Mouse (Mus musculus) stomach, embryonic 15.5 days (tissue): ENCODE results near the gene Helt. TPM values are rescaled to one million over a fixed set of nuclear protein-coding genes. Genes with fewer than 3 reads are reported as not detected.

Experiments
- ATAC-seq: fragments of 200-750 bp; cut with Nextera tagmentation; 2 replicates; pipeline ENCODE4 v1.8.0; 2017; ENCODE audit warnings: low read depth, moderate number of reproducible peaks, moderate TSS enrichment; ENCODE audit not compliant: insufficient read depth, low FRiP score
- H3K27ac ChIP-seq: fragments of 300-500 bp; sonication (generic); 2 replicates; pipeline ENCODE4 v1.5.1; 2015; ENCODE audit warnings: mild to moderate bottlenecking, inconsistent platforms
- H3K27me3 ChIP-seq: fragments of 300-500 bp; sonication (generic); replicated peaks from 2 replicates; pipeline ENCODE4 v1.6.1; 2015; ENCODE audit warnings: inconsistent platforms
- H3K36me3 ChIP-seq: fragments of 300-500 bp; sonication (generic); 2 replicates; pipeline ENCODE4 v1.6.1; 2015; ENCODE audit warnings: inconsistent platforms
- H3K4me1 ChIP-seq: fragments of 300-500 bp; sonication (generic); 2 replicates; pipeline ENCODE4 v1.6.1; 2015; ENCODE audit warnings: inconsistent platforms
- H3K4me2 ChIP-seq: fragments of 300-500 bp; sonication (generic); 2 replicates; pipeline ENCODE4 v1.6.1; 2015; ENCODE audit warnings: mild to moderate bottlenecking, inconsistent platforms
- H3K4me3 ChIP-seq: fragments of 300-500 bp; sonication (generic); replicated peaks from 2 replicates; pipeline ENCODE4 v1.5.1; 2015; ENCODE audit warnings: inconsistent platforms
- H3K9ac ChIP-seq: fragments of 300-500 bp; sonication (generic); 2 replicates; pipeline ENCODE4 v1.6.1; 2015; ENCODE audit warnings: inconsistent platforms
- H3K9me3 ChIP-seq: fragments of 300-500 bp; sonication (generic); 2 replicates; pipeline ENCODE4 v1.6.1; 2016; ENCODE audit warnings: inconsistent platforms
- WGBS: fragments of 180-500 bp; shearing (Covaris S2); methylation state at CpG from one replicate; pipeline ENCODE4 v1.1.7; 2015; 5-methylcytosine and 5-hydroxymethylcytosine counted together
- polyA plus RNA-seq: library from polyadenylated mRNA; unstranded; fragments of >200 nt; fragmentation: Nextera tagmentation; extraction: Ambion mirVana; gene quantifications from 2 replicates; pipeline ENCODE4 v1.2.1, GENCODE M21; 2015

Helt gene
- polyA plus RNA-seq, 1 experiment from 2014 or later, result 0.10 TPM

DNA sequence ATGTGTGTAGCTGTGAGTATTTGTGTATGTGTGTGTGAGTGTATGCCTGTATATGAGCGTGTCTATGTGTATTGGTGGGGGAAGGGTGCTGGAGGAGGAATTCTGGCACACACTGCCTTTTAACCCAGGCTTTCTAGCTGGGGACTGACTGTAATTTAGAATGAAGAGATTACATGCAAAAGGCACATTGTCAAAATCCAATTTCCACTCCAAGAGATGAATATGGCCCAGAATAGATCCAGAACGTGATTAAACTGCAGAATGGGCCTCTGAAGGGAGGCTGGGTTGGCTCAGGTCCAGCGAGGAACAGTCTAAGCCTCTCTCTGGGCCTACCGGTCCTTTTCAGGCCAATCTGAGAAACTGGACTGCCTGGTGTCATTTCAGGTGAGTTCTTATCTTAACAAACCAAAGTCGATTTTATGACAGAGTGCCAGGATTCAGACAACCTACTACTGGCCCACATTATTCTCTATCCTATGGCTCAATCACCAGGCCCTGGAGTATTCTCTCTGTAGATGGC is 29.3 kb upstream of the Helt start:
- H3K27ac ChIP-seq, result no peak overlapping the region
- no peaks in the 10 kb centered on the region for H3K9me3 ChIP-seq
- no peak overlapping the region for H3K4me3 ChIP-seq
- WGBS, result 41% methylated on average over 5 of the region's 5 CpGs
- no peaks in the 10 kb centered on the region for H3K36me3 ChIP-seq
- H3K4me1 ChIP-seq, result peaks cover 7% of the 10 kb centered on the region
- H3K9ac ChIP-seq, result no peak overlapping the region
- no peaks in the 10 kb centered on the region for H3K27me3 ChIP-seq
- H3K4me2 ChIP-seq, result no peak overlapping the region
- ATAC-seq, result no peak; the same call in 1 of the 2 replicates

DNA sequence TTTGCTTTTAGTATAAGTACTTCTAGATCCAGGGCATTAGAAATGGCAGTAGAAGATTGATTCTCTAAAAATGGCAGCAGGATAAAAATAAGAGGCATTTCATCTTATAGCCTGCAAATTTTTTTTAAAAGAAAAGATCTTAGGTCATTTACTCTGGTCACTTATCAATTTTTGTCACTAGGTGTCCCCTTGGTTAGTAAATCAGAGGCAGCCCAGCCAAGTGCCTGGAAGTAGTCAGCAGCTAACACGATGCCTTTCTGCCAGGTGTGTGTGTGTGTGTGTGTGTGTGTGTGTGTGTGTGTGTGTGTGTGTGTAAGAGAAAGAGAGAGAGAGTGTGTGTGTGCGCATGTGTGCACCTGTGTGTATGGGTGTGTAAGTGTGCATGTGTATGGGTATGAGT is 28.4 kb upstream of the Helt start:
- Histone ChIP-seq H3K36me3 (no peaks in the 10 kb centered on the region), H3K4me2 (no peak overlapping the region), H3K9me3 (no peaks in the 10 kb centered on the region), H3K27ac (no peak overlapping the region), H3K9ac (no peak overlapping the region), H3K4me3 (no peak overlapping the region), H3K27me3 (no peaks in the 10 kb centered on the region), H3K4me1 (peaks cover 7% of the 10 kb centered on the region)
- WGBS, result 62% methylated on average over 2 of the region's 2 CpGs
- no peak for ATAC-seq

DNA sequence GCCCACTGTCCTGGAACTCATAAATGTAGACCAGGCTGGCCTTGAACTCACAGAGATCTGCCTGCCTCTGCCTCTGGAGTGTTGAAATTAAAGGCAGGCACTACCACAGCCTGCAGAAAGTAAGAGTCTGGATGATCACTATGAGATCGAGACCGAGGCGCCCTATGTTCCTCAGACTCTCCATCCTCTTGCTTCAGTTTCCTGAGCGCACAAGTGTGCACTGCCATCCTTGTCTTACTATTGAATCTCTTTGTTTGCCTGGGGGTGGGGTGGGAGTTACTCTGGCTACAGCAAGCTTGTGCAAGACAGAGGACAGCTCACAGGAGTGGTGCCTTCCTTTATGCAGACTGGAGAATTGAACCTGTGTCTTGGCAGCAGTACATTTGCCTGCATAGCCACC is 27.9 kb upstream of the Helt start:
- Histone ChIP-seq H3K4me1 (peaks cover 7% of the 10 kb centered on the region), H3K36me3 (no peaks in the 10 kb centered on the region), H3K9me3 (no peaks in the 10 kb centered on the region), H3K9ac (no peak overlapping the region), H3K27ac (no peak overlapping the region), H3K27me3 (no peaks in the 10 kb centered on the region), H3K4me3 (no peak overlapping the region), H3K4me2 (no peak overlapping the region)
- 95% methylated on average over 4 of the region's 4 CpGs for WGBS
- ATAC-seq, result no peak

DNA sequence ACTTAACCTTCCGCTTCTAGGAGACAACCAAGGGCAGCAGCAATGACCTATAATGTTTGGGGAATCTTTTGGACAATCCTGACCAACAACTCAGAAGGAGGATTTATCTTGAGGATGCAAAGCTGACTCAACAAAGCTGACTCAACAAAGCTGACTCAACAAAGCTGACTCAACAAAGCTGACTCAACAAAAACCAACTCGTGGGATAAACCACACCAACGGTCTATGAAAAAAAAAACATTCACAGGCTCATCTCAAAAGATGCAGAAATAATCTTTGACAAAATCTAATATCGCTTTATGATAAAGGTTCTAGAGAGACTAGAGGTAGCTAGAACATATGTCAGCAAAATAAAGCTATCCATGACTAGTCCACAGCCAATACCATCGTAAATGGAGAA is 24.3 kb upstream of the Helt start:
- Histone ChIP-seq H3K4me2 (no peak overlapping the region), H3K4me3 (no peak overlapping the region), H3K27me3 (no peaks in the 10 kb centered on the region), H3K4me1 (peaks cover 5% of the 10 kb centered on the region), H3K9ac (no peak overlapping the region), H3K27ac (no peak overlapping the region), H3K9me3 (no peaks in the 10 kb centered on the region), H3K36me3 (no peaks in the 10 kb centered on the region)
- ATAC-seq, result no peak
- WGBS, result 85% methylated on average over 5 of the region's 5 CpGs

DNA sequence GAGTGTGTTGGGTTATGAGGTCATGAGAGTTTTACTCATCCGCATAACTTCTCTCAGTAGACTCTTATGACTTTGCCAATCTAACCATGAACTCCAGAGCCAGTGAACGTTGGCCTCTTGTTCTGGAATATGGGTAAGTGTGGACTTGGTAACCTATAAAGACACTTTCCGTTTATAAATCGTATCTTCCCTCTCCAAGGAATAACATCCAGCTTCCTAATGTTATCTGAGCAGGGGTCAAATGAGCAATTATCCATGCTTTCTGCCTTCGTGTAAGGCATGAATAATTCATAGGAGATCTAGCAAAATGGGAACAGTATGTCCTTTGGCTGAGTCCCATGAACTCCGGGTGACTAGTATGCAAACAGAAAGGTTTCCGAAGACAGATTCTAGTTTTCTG is 22.7 kb upstream of the Helt start:
- Histone ChIP-seq H3K4me1 (no peaks in the 10 kb centered on the region), H3K9ac (no peak overlapping the region), H3K4me2 (no peak overlapping the region), H3K9me3 (no peaks in the 10 kb centered on the region), H3K4me3 (no peak overlapping the region), H3K36me3 (no peaks in the 10 kb centered on the region), H3K27me3 (no peaks in the 10 kb centered on the region), H3K27ac (no peak overlapping the region)
- ATAC-seq, result no peak
- 75% methylated on average over 7 of the region's 7 CpGs for WGBS

DNA sequence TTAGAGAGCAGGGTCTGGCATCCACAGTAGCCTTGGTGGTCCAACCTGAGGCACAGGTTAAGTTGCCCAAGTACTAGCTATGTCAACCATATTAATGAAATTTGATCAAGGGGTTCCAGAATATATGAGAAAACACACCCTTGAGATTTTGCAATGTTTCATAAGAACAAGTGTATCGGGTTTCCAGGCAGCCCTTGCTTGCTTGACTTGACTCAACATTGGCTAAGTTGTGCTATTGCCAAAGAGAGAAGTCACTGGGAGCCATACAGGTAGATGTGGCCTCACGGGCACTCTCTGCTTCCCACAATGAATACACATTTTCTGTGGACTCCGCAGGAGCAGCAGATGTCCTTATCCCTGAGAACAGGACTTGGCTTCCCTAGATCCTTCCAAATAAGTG is 19.3 kb upstream of the Helt start:
- ATAC-seq, result no peak

DNA sequence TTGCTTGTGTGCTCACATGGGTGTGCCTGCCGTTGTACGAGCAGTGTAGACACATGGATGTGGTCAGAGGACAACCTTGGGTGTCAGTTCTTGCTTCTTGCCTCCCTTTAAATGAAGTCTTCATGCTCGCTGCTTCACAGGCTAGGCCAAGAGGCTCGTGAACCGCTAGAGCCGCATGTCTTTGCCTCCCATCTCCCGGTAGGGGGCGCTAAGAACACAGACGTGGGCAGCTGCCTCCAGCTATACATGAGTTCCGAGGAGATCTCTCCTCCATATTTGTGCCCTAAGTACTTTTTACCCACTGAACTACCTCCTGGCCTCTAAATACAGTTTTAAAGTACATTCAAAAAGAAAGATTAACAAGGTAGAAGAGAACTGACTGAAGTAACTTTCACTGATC is 16.7 kb upstream of the Helt start:
- peak; percentile 53; the same call in 1 of the 2 replicates for ATAC-seq

More for the DNA sequence above, 19.3 kb upstream of the Helt start:
- H3K27ac ChIP-seq, result no peak overlapping the region
- H3K4me2 ChIP-seq, result no peak overlapping the region
- no peak overlapping the region for H3K4me3 ChIP-seq
- no peaks in the 10 kb centered on the region for H3K4me1 ChIP-seq
- H3K27me3 ChIP-seq, result no peaks in the 10 kb centered on the region
- H3K9ac ChIP-seq, result no peak overlapping the region
- 83% methylated on average over 3 of the region's 3 CpGs for WGBS
- H3K9me3 ChIP-seq, result no peaks in the 10 kb centered on the region
- H3K36me3 ChIP-seq, result no peaks in the 10 kb centered on the region

DNA sequence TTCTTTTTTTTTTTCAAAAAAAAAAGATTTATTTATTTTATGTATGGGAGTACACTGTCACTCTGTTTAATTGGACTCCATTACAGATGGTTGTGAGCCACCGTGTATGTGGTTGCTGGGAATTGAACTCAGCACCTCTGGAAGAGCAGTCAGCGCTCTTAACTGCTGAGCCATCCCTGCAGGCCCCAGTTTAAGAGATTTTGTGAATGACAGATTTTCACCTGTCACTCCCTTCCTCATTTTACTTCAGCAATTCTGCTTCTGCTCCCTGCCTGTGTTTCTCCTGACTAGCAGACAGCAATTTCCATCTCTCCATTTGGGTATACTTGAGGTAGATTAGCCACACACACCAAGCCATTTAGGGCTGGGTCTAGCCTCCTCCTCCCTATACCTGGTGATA is 13.7 kb upstream of the Helt start:
- Histone ChIP-seq H3K9me3 (no peaks in the 10 kb centered on the region), H3K4me2 (no peak overlapping the region), H3K36me3 (no peaks in the 10 kb centered on the region), H3K9ac (no peak overlapping the region), H3K27me3 (no peaks in the 10 kb centered on the region), H3K27ac (no peak overlapping the region), H3K4me3 (no peak overlapping the region), H3K4me1 (no peaks in the 10 kb centered on the region)
- 74% methylated on average over 2 of the region's 2 CpGs for WGBS
- no peak for ATAC-seq

More for the DNA sequence above, 16.7 kb upstream of the Helt start:
- Histone ChIP-seq H3K9me3 (no peaks in the 10 kb centered on the region), H3K36me3 (no peaks in the 10 kb centered on the region), H3K4me3 (no peak overlapping the region), H3K4me1 (no peaks in the 10 kb centered on the region), H3K27me3 (no peaks in the 10 kb centered on the region), H3K4me2 (no peak overlapping the region), H3K9ac (no peak overlapping the region), H3K27ac (no peak overlapping the region)
- 13% methylated on average over 10 of the region's 10 CpGs for WGBS

DNA sequence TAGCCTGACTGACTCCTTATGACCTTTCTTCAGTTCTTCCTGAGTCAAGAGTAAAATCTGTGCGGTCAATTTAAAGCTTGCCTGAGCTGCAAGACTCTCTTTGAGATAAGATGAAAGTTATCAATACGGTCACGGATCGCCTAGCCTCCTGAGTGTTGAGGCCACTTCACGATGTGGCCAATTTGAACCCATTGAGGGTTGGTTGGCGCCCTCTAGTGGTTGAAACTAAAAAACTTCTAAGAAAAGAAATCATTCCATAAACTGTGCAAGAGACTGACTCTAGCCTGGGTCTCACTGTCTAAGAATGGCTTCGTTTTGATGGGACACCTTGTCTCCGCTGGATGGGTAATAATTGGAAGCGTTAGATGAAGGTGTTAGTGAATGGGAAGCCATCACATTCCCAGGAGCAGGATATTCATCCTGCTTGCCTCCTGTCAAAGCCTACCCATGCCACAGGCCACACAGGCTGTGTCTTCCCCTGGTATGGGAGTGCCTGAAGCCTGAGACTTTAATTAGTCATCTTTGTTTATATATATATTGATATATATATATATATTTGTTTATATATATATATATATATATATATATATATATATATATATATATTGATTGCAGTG is 11.4 kb upstream of the Helt start:
- ATAC-seq, result no peak; the same call in 1 of the 2 replicates
- WGBS, result 6% methylated on average over 9 of the region's 9 CpGs

DNA sequence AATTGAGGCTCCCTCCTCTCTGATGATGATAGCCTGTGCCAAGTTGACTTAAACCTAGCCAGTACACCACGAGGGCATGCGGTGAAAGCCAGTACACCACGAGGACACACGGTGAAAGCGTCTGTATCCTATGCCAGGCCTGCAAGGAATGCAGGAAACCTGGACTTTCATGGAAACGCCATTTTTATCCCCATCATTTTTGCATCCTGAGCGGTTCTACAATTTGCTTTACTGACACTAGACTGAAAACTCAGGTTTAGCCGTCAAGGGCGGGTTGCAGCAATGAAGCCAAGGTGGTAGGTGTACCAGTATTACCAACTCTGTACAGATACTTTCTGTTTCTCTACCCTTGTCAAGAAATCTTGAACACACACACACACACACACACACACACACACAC is 7.7 kb upstream of the Helt start:
- 91% methylated on average over 9 of the region's 9 CpGs for WGBS

More for the DNA sequence above, 11.4 kb upstream of the Helt start:
- no peak overlapping the region for H3K4me2 ChIP-seq
- no peak overlapping the region for H3K4me3 ChIP-seq
- no peak overlapping the region for H3K9ac ChIP-seq
- no peaks in the 10 kb centered on the region for H3K27me3 ChIP-seq
- no peak overlapping the region for H3K27ac ChIP-seq
- no peaks in the 10 kb centered on the region for H3K4me1 ChIP-seq
- no peaks in the 10 kb centered on the region for H3K9me3 ChIP-seq
- no peaks in the 10 kb centered on the region for H3K36me3 ChIP-seq

DNA sequence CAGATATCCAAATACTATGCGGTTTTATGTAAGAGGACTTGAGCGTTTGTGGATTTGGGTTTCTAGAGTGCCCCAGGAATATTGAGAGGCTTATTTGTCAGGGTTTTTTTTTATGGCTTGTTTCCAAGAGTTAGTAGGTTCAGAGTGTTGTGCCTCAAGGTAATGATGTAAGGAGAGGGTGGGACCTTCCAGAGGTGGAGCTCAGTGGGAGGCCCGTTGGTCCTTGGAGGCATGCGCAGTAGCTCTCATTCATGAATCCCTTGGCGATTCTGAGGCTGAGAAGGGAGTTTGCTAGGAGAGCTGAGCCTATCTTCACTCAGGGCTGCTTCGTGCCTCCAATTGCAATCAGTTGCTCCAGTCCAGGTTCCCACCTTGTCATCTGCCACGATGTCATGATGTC is 4.4 kb upstream of the Helt start:
- 41% methylated on average over 7 of the region's 7 CpGs for WGBS
- Histone ChIP-seq H3K4me3 (no peak overlapping the region), H3K36me3 (no peaks in the 10 kb centered on the region), H3K4me2 (no peak overlapping the region), H3K27ac (no peak overlapping the region), H3K9ac (no peak overlapping the region), H3K27me3 (peaks cover 45% of the 10 kb centered on the region), H3K4me1 (peaks cover 7% of the 10 kb centered on the region; the same call in 1 of the 2 replicates), H3K9me3 (no peaks in the 10 kb centered on the region)
- no peak for ATAC-seq

More for the DNA sequence above, 7.7 kb upstream of the Helt start:
- Histone ChIP-seq H3K4me2 (no peak overlapping the region), H3K9ac (no peak overlapping the region), H3K4me1 (no peaks in the 10 kb centered on the region), H3K9me3 (no peaks in the 10 kb centered on the region), H3K27ac (no peak overlapping the region), H3K36me3 (no peaks in the 10 kb centered on the region), H3K4me3 (no peak overlapping the region), H3K27me3 (peaks cover 13% of the 10 kb centered on the region; the same call in 1 of the 2 replicates)
- ATAC-seq, result no peak

DNA sequence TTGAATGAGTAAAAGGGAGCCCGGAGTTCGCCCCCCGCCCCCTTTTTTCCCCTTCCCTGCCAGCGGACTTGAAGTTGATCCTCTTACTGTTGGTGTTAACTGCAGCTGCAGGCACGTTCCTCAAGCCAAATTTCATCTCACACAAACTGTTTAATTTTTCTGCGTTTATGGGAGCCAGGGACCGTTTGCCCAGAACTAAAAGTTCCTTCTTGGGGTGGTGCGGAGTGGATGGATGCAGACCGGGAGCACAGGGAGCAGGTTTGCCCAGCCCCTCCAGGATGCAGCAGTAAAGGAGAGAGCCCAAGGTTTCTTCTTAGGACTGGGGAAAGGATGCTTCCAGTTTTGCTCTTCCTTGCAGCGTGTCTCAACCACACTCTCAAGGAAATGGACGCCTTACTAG is 2.1 kb upstream of the Helt start:
- Histone ChIP-seq H3K36me3 (no peaks in the 10 kb centered on the region), H3K4me2 (no peak overlapping the region), H3K27ac (no peak overlapping the region), H3K9ac (no peak overlapping the region), H3K27me3 (peaks cover 68% of the 10 kb centered on the region), H3K4me1 (peaks cover 10% of the 10 kb centered on the region; the same call in 1 of the 2 replicates), H3K4me3 (no peak overlapping the region), H3K9me3 (no peaks in the 10 kb centered on the region)
- WGBS, result 1% methylated on average over 11 of the region's 11 CpGs
- no peak for ATAC-seq

DNA sequence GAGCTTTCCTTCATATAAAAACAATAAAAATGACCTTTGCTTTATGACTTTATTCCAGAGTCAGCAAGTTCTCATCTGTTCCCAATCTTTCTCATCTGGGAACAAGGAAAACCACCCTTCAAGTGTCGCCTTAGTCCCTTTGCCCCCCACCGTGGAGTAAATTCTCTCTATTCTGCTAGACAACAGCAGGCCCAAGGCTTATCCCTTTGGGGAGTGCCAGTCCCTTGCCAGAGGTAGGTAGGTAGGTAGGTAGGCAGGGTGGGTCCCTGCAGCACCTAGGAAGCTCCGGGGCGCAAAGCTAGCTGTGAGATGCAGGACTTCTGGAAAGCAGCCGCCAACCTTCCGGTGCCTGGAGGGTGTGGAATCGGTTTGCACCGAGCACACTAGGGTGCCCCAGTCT is 1.5 kb upstream of the Helt start:
- no peak overlapping the region for H3K9ac ChIP-seq
- no peaks in the 10 kb centered on the region for H3K36me3 ChIP-seq
- no peaks in the 10 kb centered on the region for H3K9me3 ChIP-seq
- no peak for ATAC-seq
- peaks cover 74% of the 10 kb centered on the region for H3K27me3 ChIP-seq
- no peak overlapping the region for H3K4me3 ChIP-seq
- no peak overlapping the region for H3K4me2 ChIP-seq
- peaks cover 10% of the 10 kb centered on the region; the same call in 1 of the 2 replicates for H3K4me1 ChIP-seq
- WGBS, result 3% methylated on average over 8 of the region's 8 CpGs
- H3K27ac ChIP-seq, result no peak overlapping the region
